Mouse (Mus musculus): ENCODE measurements around the gene Ppp1r11. TPM values are rescaled to one million over a fixed set of nuclear protein-coding genes. Genes with fewer than 3 reads are reported as not detected.

The Ppp1r11 gene
- polyA plus RNA-seq, 1 experiment, result 189 TPM

DNA sequence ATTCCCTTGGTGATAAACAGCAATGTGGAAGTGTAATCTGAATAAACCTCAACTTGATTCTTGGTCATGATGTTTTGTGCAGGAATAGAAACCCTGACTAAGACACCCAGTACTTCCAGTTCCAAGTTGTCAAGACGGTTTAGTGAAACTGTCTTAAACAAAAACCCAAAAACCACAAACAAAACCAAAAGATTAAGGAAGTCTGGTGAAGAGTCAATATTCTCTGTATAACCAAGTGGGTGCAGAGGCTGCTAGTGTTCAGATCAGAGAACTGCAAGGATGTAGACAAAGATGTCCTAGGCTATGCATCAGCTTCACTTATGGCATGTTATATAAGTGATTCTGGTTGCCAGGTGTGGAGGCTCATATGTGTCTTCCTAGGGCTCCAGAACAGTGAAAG is 15.3 kb upstream of the Ppp1r11 start:
- no peak for DNase-seq (ENCODE audit: extremely low spot score in 1 of 2, low spot score in 1 of 2)

- no peak for DNase-seq (ENCODE audit: extremely low spot score in 1 of 2, low spot score in 1 of 2)
These were observed 9.6 kb upstream of the Ppp1r11 start for GRCm38 (mm10) chr17:36961125-36961524.

GRCm38 (mm10) chr17:36958884-36959283 is 7.3 kb upstream of the Ppp1r11 start:
- DNase-seq (ENCODE audit: extremely low spot score in 1 of 2, low spot score in 1 of 2), result no peak

DNA sequence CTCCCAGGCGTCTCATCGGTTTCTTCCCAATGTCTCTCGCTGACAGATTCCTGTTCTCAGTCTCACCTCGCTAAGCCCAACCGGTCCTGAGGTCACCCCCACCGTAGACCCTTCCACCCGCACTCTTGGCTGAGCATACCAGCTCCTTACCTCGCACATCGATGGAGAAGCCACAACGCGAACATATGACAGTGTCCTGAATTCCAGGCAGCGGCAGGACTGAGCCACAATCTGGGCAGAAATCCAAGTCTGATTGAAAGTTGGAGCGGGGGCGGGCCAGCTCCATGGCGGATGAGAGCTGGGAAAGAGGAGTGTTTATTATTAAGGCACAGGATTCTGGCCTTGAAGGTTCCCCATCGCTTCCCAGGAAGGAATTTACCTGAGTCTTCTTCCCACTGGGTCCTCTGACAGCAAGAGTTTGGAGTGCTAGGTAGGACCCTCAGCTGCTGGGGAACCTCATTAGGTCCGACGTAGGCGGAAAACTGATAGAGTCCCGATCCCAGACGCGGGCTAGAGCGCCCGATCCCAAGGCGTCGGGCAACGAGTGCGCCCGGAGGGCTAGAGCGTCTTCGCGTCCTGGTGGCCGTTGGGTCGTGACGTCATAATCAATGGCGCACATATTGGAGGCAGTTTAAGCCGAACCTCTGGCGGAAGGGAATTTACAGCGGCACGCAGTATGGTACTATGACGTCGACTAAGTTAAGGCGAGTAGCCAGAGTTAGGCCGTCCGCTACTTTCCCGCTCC is 6.6 kb upstream of the Ppp1r11 start, which contains the start of the genes Znrd1 and Znrd1as:
TSS of gene Znrd1 (minus strand) at position 561 of the 745 bp plus-strand sequence.
TSS of gene Znrd1as (plus strand) at position 594 of the 745 bp plus-strand sequence.
- peak; percentile 94 to 98 for DNase-seq (ENCODE audit: extremely low spot score in 1 of 2, low spot score in 1 of 2)

GRCm38 (mm10) chr17:36953062-36953461 is 1.5 kb upstream of the Ppp1r11 start:
- DNase-seq (ENCODE audit: extremely low spot score in 1 of 2, low spot score in 1 of 2), result no peak

- no peak for DNase-seq (ENCODE audit: extremely low spot score in 1 of 2, low spot score in 1 of 2)
These were observed 1.1 kb upstream of the Ppp1r11 start for GRCm38 (mm10) chr17:36952631-36953030.

DNA sequence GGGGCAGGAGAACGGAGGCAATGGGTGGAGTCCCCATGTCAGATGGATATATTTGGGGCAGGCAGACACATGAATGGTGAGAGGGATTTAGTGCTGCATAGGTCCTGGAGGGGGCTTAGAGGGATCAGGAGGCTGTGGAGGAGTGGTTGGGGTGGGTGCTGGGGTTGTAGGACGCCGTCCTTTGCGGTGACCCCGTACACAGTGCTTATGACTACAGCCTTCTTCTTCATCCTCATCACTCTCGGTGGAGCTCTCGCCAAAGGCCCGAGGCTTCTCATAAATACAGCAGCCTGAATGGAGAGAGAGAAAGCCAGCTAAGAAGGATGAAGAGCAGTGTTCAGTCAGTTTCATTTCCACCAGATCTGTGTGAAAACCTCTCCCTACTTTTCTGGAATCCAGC is 2.3 kb downstream of the Ppp1r11 start:
- DNase-seq (ENCODE audit: extremely low spot score in 1 of 2, low spot score in 1 of 2), result no peak

- DNase-seq (ENCODE audit: extremely low spot score in 1 of 2, low spot score in 1 of 2), result no peak
These were observed 3.3 kb downstream of the Ppp1r11 start for GRCm38 (mm10) chr17:36948286-36948685.

DNA sequence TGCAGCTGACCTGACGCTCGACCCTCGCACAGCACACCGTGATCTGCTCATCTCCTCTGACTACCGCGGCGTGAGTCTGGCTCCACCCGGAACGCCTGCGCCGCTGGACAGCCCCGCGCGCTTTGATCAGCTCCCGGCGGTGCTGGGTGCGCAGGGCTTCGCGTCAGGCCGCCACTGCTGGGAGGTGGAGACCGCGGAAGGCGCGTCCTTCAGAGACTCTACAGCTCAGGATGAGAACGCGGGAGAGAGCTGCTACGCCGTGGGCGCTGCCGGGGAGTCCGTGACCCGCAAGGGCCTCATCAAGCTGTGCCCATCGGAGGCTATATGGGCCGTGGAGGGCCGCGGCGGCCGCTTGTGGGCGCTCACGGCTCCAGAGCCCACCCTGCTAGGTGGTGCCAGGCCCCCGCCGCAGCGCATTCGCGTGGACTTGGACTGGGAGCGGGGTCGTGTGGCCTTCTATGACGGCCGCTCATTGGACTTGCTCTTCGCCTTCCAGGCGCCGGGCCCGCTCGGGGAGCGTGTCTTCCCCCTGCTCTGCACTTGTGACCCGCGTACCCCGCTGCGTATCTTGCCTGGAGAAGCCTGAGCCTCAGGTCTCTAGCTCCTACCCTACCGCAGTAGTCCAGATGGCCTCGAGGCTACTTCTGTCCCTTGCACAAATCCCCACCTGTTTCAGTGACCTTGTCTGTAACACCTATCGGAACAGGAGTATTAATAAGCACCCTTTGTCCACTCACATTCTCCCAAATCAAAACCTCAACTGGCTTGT is 4.3 kb downstream of the Ppp1r11 start:
- peak in 1 of 2 experiments; percentile 58 for DNase-seq (ENCODE audit: extremely low spot score in 1 of 2, low spot score in 1 of 2)

- peak in 1 of 2 experiments; percentile 47 for DNase-seq (ENCODE audit: extremely low spot score in 1 of 2, low spot score in 1 of 2)
These were observed 7.3 kb downstream of the Ppp1r11 start for GRCm38 (mm10) chr17:36944121-36944775.

GRCm38 (mm10) chr17:36943691-36944090 is 7.8 kb downstream of the Ppp1r11 start:
- DNase-seq (ENCODE audit: extremely low spot score in 1 of 2, low spot score in 1 of 2), result no peak

DNA sequence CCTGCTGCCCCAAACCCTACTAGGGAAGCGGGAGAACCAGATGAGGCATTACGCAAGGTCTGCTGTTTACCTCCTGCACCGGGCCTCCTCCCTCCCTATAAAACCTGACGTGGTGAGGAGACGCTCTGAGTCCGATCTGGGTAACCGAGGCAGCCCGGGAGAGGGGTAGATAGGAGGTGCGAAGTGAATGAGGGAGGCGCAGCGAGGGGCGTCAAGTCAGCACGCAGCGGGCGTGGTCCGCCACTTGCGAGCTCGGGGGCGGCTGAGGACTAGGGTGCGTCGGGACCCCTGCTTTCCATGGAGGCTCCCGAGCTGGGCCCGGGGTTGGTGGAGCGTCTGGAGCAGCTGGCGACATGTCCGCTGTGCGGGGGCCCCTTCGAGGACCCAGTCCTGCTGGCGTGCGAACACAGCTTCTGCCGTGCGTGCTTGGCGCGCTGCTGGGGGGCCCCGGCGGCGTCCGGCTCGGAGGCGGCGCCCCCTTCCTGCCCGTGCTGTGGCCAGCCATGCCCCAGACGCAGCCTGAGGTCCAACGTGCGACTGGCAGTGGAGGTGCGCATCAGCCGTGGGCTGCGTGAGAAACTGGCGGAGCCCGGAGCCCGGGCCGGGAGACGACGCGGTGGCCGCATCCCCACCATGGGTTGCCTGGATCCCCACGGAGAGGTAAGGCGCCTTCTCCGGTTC is 8.6 kb downstream of the Ppp1r11 start, which contains the start of gene Rnf39:
TSS of gene Rnf39 (plus strand) at position 128 of the 681 bp plus-strand sequence.
- DNase-seq (ENCODE audit: extremely low spot score in 1 of 2, low spot score in 1 of 2), result peak in 1 of 2 experiments; percentile 46

GRCm38 (mm10) chr17:36942391-36942790 is 9.2 kb downstream of the Ppp1r11 start:
- peak in 1 of 2 experiments; percentile 76 for DNase-seq (ENCODE audit: extremely low spot score in 1 of 2, low spot score in 1 of 2)

DNA sequence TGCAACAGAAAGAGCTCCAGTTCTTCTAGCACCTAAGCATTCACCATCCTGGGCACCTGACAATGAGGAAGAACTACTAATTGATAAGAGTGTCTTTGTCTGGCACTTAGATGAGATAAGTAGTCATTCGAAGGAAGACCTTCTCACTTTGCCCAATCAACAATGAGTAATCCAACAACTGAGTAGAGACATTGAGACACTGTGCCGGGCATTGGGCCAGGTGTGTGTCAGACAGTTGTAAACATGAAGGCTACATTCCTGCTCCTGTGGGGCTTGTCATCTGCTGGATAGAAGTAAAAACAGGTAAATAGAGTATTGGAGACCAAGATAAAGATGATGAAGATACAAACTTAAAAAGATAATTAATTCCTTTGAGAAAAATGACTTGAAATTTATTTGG is 13.5 kb downstream of the Ppp1r11 start:
- no peak for DNase-seq (ENCODE audit: extremely low spot score in 1 of 2, low spot score in 1 of 2)

GRCm38 (mm10) chr17:36931806-36932205 is 19.7 kb downstream of the Ppp1r11 start:
- DNase-seq (ENCODE audit: extremely low spot score in 1 of 2, low spot score in 1 of 2), result no peak

GRCm38 (mm10) chr17:36931130-36931529 is 20.4 kb downstream of the Ppp1r11 start:
- peak in 1 of 2 experiments; percentile 58 for DNase-seq (ENCODE audit: extremely low spot score in 1 of 2, low spot score in 1 of 2)

DNA sequence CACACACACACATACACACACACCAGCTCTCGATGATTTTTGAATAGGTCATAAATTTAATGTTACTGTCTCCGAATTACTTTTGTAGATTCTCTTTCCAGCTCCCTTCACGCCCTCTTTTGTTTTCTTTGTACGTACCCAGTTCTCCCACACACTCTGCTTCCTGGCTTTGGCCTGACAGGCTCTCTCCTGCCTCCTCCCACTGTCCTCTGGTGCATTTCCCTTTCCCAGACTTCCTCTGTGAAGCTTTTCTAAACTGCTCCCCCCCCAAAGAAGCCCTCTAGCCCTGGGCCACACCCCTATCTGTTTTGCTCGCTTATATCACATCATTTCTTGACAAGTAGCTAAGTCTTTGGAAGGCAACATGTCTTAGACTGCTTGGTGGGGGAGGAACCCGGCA is 21.3 kb downstream of the Ppp1r11 start:
- DNase-seq (ENCODE audit: extremely low spot score in 1 of 2, low spot score in 1 of 2), result no peak

GRCm38 (mm10) chr17:36929236-36929932 is 22.2 kb downstream of the Ppp1r11 start:
- peak in 1 of 2 experiments; percentile 45 for DNase-seq (ENCODE audit: extremely low spot score in 1 of 2, low spot score in 1 of 2)

- DNase-seq (ENCODE audit: extremely low spot score in 1 of 2, low spot score in 1 of 2), result no peak
These were observed 23.9 kb downstream of the Ppp1r11 start for GRCm38 (mm10) chr17:36927496-36928120.
